Comparison of ENCODE assay signal across 22 mouse cellular contexts in genomic region chr6:45258047-45258446, GRCm38 (mm10).
DNase-seq lines count a peak whose midpoint lies in the region; ATAC-seq lines count a peak whose summit lies in the region.
"Had no signal": no experiment of that assay in that cellular context is flagged by ENCODE, and none has a peak within 500 bp of the region (broad histone marks: within the 10 kb centered on the region; RNA-seq: fewer than 3 reads in every experiment).

No protein-coding gene starts in this region.

- 79% methylated on average over 1 of the region's 1 CpGs for WGBS in midbrain, embryonic 11.5 days
- 78% methylated on average over 1 of the region's 1 CpGs for WGBS in midbrain, embryonic 13.5 days
- 70% methylated on average over 1 of the region's 1 CpGs for WGBS in intestine, embryonic 16.5 days

- H3K4me2 ChIP-seq in midbrain, embryonic 11.5 days = no peak overlapping the region
- no peak overlapping the region for H3K4me2 ChIP-seq in midbrain, embryonic 13.5 days (replicated peaks)
- no peak overlapping the region for H3K4me2 ChIP-seq in intestine, embryonic 16.5 days (ENCODE audit: low read depth, low read length)

- no peak overlapping the region for H3K4me3 ChIP-seq in midbrain, embryonic 11.5 days (ENCODE audit: low read depth, low read length)
- no peak overlapping the region for H3K4me3 ChIP-seq in midbrain, embryonic 13.5 days (replicated peaks)
- no peak overlapping the region for H3K4me3 ChIP-seq in intestine, embryonic 16.5 days (ENCODE audit: low read length)

- no peaks in the 10 kb centered on the region for H3K4me1 ChIP-seq in midbrain, embryonic 11.5 days (ENCODE audit: control insufficient read depth, insufficient read depth, low read length)
- no peaks in the 10 kb centered on the region for H3K4me1 ChIP-seq in midbrain, embryonic 13.5 days (replicated peaks)
- no peaks in the 10 kb centered on the region for H3K4me1 ChIP-seq in intestine, embryonic 16.5 days (ENCODE audit: control insufficient read depth, insufficient read depth, low read length)

- no peaks in the 10 kb centered on the region for H3K27me3 ChIP-seq in midbrain, embryonic 11.5 days (ENCODE audit: control insufficient read depth, insufficient read depth, low read length)
- no peaks in the 10 kb centered on the region for H3K27me3 ChIP-seq in midbrain, embryonic 13.5 days
- H3K27me3 ChIP-seq in intestine, embryonic 16.5 days (replicated peaks; ENCODE audit: control insufficient read depth, insufficient read depth, low read length) = no peaks in the 10 kb centered on the region
- H3K27me3 ChIP-seq: CH12.LX, Patski had no signal

- no peaks in the 10 kb centered on the region for H3K36me3 ChIP-seq in midbrain, embryonic 11.5 days (ENCODE audit: control insufficient read depth, insufficient read depth, low read length)
- H3K36me3 ChIP-seq in midbrain, embryonic 13.5 days = no peaks in the 10 kb centered on the region
- no peaks in the 10 kb centered on the region for H3K36me3 ChIP-seq in intestine, embryonic 16.5 days (ENCODE audit: control insufficient read depth, insufficient read depth, low read length)
- H3K36me3 ChIP-seq: G1E had no signal

- DNase-seq in frontal cortex, adult 2 months (ENCODE audit: extremely low spot score in 1 of 2, low spot score in 1 of 2) = no peak
- peak; percentile 31 for DNase-seq in midbrain, embryonic 11.5 days (ENCODE audit: low spot score, missing footprints)
- peak; percentile 25 for DNase-seq in brain, adult 2 months (ENCODE audit: low read depth, low spot score)
- DNase-seq: adrenal gland, adult 2 months; adrenal gland, adult 8-10 months; adrenal gland, postnatal 10 days; adrenal gland, postnatal 14 days; adrenal gland, postnatal 25 days; adrenal gland, postnatal 36 days; B cell, adult 2 months; cerebellum, adult 11 months; cerebellum, adult 11-12 months; cerebellum, adult 18-20 months; cerebellum, adult 2 months had no signal

- no peak overlapping the region for H3K9ac ChIP-seq in midbrain, embryonic 11.5 days (ENCODE audit: low read length)
- no peak overlapping the region for H3K9ac ChIP-seq in midbrain, embryonic 13.5 days (replicated peaks)
- no peak overlapping the region for H3K9ac ChIP-seq in intestine, embryonic 16.5 days (ENCODE audit: low read depth, low read length)

- H3K9me3 ChIP-seq in midbrain, embryonic 11.5 days (ENCODE audit: control insufficient read depth, low read length) = no peaks in the 10 kb centered on the region
- no peaks in the 10 kb centered on the region for H3K9me3 ChIP-seq in midbrain, embryonic 13.5 days
- no peaks in the 10 kb centered on the region for H3K9me3 ChIP-seq in intestine, embryonic 16.5 days (ENCODE audit: control insufficient read depth, low read length)
- H3K9me3 ChIP-seq: G1E had no signal

- no peak overlapping the region for H3K27ac ChIP-seq in midbrain, embryonic 11.5 days (ENCODE audit: low read depth, low read length)
- H3K27ac ChIP-seq in midbrain, embryonic 13.5 days = no peak overlapping the region
- H3K27ac ChIP-seq in intestine, embryonic 16.5 days (ENCODE audit: low read length) = no peak overlapping the region

- peak; percentile 97 for ATAC-seq in frontal cortex, adult (ENCODE audit: low TSS enrichment)
- ATAC-seq in midbrain, embryonic 11.5 days (ENCODE audit: low FRiP score) = no peak
- no peak for ATAC-seq in midbrain, embryonic 13.5 days
- ATAC-seq in intestine, embryonic 16.5 days = no peak
- ATAC-seq: activated CD4-positive, CD25-positive, alpha-beta regulatory T cell, adult 4 months; CD4-positive, CD25-positive, alpha-beta regulatory T cell, adult 4 months; Patski had no signal

Comparison
In these comparisons a context has a peak if more than half of its experiments do, and no peak if none do; other contexts are left out.
1. DNase-seq: peak in midbrain, embryonic 11.5 days (single experiment) and brain, adult 2 months (single experiment); none in frontal cortex, adult 2 months (0 of 2).